9 mouse cellular contexts compared by ENCODE assay signal in the genomic region with DNA sequence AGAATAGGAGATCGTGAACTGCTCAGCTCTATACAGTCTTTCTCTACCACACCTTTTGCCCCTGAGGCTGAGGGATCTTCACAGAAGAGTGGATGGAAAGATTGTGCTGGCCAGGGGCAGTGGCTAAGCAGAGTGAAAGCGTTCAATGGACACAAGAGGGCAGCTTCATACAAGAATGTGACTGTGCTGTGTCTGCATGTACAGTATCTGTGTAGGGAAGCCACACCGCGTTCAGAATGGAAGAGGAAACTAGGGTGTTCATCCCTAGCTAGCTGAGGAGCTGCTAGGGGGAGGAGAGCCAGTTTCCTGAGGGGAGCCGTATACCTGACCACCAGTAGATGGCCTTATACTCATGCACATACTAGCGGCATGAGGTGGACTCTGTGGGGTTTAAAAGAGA. TPM values are rescaled to one million over a fixed set of nuclear protein-coding genes. Genes with fewer than 3 reads are reported as not detected.
DNase-seq lines count a peak whose midpoint lies in the region; ATAC-seq and TF ChIP-seq lines count a peak whose summit lies in the region.
"Had no signal": no experiment of that assay in that cellular context is flagged by ENCODE, and none has a peak within 500 bp of the region (broad histone marks: within the 10 kb centered on the region; RNA-seq: fewer than 3 reads in every experiment).

No protein-coding gene starts in this region.

- DNase-seq in cerebellum, postnatal 10 days, result peak; percentile 35 to 36
- no peak for DNase-seq in cerebellum, adult 11-12 months
- DNase-seq in kidney, postnatal 25 days, result no peak
- DNase-seq in right cerebral cortex, postnatal 14 days, result peak; percentile 37
- no peak for DNase-seq in right cerebral cortex, adult 18-20 months
- DNase-seq in stomach, postnatal 0 days (ENCODE audit: low spot score), result no peak
- no peak for DNase-seq in urinary bladder, postnatal 10 days (ENCODE audit: low spot score)

- H3K4me1 ChIP-seq in kidney, embryonic 16.5 days (ENCODE audit: insufficient read depth, low read length), result no peaks in the 10 kb centered on the region
- no peaks in the 10 kb centered on the region for H3K4me1 ChIP-seq in stomach, postnatal 0 days (replicated peaks; ENCODE audit: control insufficient read depth, insufficient read depth)
- H3K4me1 ChIP-seq: midbrain, embryonic 12.5 days had no signal

- H3K9me3 ChIP-seq in kidney, embryonic 16.5 days (ENCODE audit: low read length), result no peaks in the 10 kb centered on the region
- no peaks in the 10 kb centered on the region for H3K9me3 ChIP-seq in stomach, postnatal 0 days (ENCODE audit: control insufficient read depth, low read length)
- H3K9me3 ChIP-seq: midbrain, embryonic 12.5 days had no signal

- WGBS in kidney, embryonic 16.5 days, result 49% methylated on average over 6 of the region's 6 CpGs
- WGBS in stomach, postnatal 0 days, result 54% methylated on average over 6 of the region's 6 CpGs

- TF ChIP-seq CTCF in stomach, postnatal 0 days (IDR thresholded peaks at IDR 0.05; ENCODE audit: low read depth), result peak; percentile 62

- TF ChIP-seq EP300 in stomach, postnatal 0 days (optimal IDR thresholded peaks at IDR 0.05), result no peak

- no peaks in the 10 kb centered on the region for H3K36me3 ChIP-seq in kidney, embryonic 16.5 days (ENCODE audit: insufficient read depth, low read length)
- no peaks in the 10 kb centered on the region for H3K36me3 ChIP-seq in stomach, postnatal 0 days (ENCODE audit: control insufficient read depth, insufficient read depth, low read length)
- H3K36me3 ChIP-seq: midbrain, embryonic 12.5 days had no signal

- H3K4me3 ChIP-seq in kidney, embryonic 16.5 days (ENCODE audit: low read length), result no peak overlapping the region
- no peak overlapping the region for H3K4me3 ChIP-seq in stomach, postnatal 0 days (ENCODE audit: low read depth, low read length)
- H3K4me3 ChIP-seq: midbrain, embryonic 12.5 days had no signal

- ATAC-seq in kidney, embryonic 16.5 days (ENCODE audit: low FRiP score, low TSS enrichment), result peak; percentile 65
- no peak for ATAC-seq in stomach, postnatal 0 days (ENCODE audit: low FRiP score, low TSS enrichment)

- no peak overlapping the region for H3K9ac ChIP-seq in kidney, embryonic 16.5 days (replicated peaks; ENCODE audit: low read length)
- H3K9ac ChIP-seq in stomach, postnatal 0 days (ENCODE audit: low read length), result no peak overlapping the region
- H3K9ac ChIP-seq: midbrain, embryonic 12.5 days had no signal

- no peak overlapping the region for H3K4me2 ChIP-seq in kidney, embryonic 16.5 days (replicated peaks; ENCODE audit: low read depth, low read length)
- no peak overlapping the region for H3K4me2 ChIP-seq in stomach, postnatal 0 days (replicated peaks; ENCODE audit: low read depth)
- H3K4me2 ChIP-seq: midbrain, embryonic 12.5 days had no signal

- no peaks in the 10 kb centered on the region for H3K27me3 ChIP-seq in kidney, embryonic 16.5 days (ENCODE audit: insufficient read depth, low read length)
- no peaks in the 10 kb centered on the region for H3K27me3 ChIP-seq in stomach, postnatal 0 days (ENCODE audit: control insufficient read depth, insufficient read depth, low read length)
- H3K27me3 ChIP-seq: midbrain, embryonic 12.5 days had no signal

- no peak overlapping the region for H3K27ac ChIP-seq in kidney, embryonic 16.5 days (ENCODE audit: low read length)
- H3K27ac ChIP-seq in stomach, postnatal 0 days (replicated peaks), result no peak overlapping the region
- H3K27ac ChIP-seq: midbrain, embryonic 12.5 days had no signal

RNA-seq across cellular contexts. Expression of gene 1700001L19Rik, which starts 25.6 kb away (rescaled TPM):
- polyA plus RNA-seq in kidney, embryonic 16.5 days (2015; fragmentation: Nextera tagmentation; extraction: Ambion mirVana), result 0.35 and 0.49 TPM in 2 replicates
- polyA plus RNA-seq in stomach, postnatal 0 days (2015; fragmentation: Nextera tagmentation; extraction: Ambion mirVana), result 0.53 and 0.68 TPM in 2 replicates

RNA-seq across cellular contexts. Expression of gene Fastkd3, which starts 40.8 kb away (rescaled TPM):
- polyA plus RNA-seq in kidney, embryonic 16.5 days (2015; fragmentation: Nextera tagmentation; extraction: Ambion mirVana), result 33.9 and 34.3 TPM in 2 replicates
- 19.9 and 21.8 TPM in 2 replicates for polyA plus RNA-seq in stomach, postnatal 0 days (2015; fragmentation: Nextera tagmentation; extraction: Ambion mirVana)

RNA-seq across cellular contexts. Expression of gene Mtrr, which starts 40.8 kb away (rescaled TPM):
- polyA plus RNA-seq in kidney, embryonic 16.5 days (2015; fragmentation: Nextera tagmentation; extraction: Ambion mirVana), result 21.7 and 23.7 TPM in 2 replicates
- polyA plus RNA-seq in stomach, postnatal 0 days (2015; fragmentation: Nextera tagmentation; extraction: Ambion mirVana), result 8.8 and 9.3 TPM in 2 replicates

Comparison
In these comparisons a context has a peak if more than half of its experiments do, and no peak if none do; other contexts are left out.
1. DNase-seq: peak in cerebellum, postnatal 10 days (2 of 2) and right cerebral cortex, postnatal 14 days (single experiment); none in cerebellum, adult 11-12 months (single experiment), kidney, postnatal 25 days (0 of 2), right cerebral cortex, adult 18-20 months (single experiment), stomach, postnatal 0 days (single experiment) and urinary bladder, postnatal 10 days (single experiment).